Comparison of ENCODE assay signal across 13 mouse cellular contexts in genomic region chr1:185409831-185410230, GRCm38 (mm10). TPM values are rescaled to one million over a fixed set of nuclear protein-coding genes. Genes with fewer than 3 reads are reported as not detected.
DNase-seq lines count a peak whose midpoint lies in the region; ATAC-seq and TF ChIP-seq lines count a peak whose summit lies in the region.
"Had no signal": no experiment of that assay in that cellular context is flagged by ENCODE, and none has a peak within 500 bp of the region (broad histone marks: within the 10 kb centered on the region; RNA-seq: fewer than 3 reads in every experiment).

No protein-coding gene starts in this region.

- no peaks in the 10 kb centered on the region for H3K4me1 ChIP-seq in heart, postnatal 0 days (ENCODE audit: control insufficient read depth, insufficient read depth)
- no peaks in the 10 kb centered on the region for H3K4me1 ChIP-seq in midbrain, postnatal 0 days (ENCODE audit: insufficient read depth, low read length)
- H3K4me1 ChIP-seq in midbrain, embryonic 10.5 days = no peaks in the 10 kb centered on the region
- H3K4me1 ChIP-seq in embryonic facial prominence, embryonic 14.5 days (ENCODE audit: control insufficient read depth, insufficient read depth, low read length) = no peaks in the 10 kb centered on the region
- H3K4me1 ChIP-seq: heart, embryonic 10.5 days; neural tube, embryonic 12.5 days had no signal

- ATAC-seq in heart, postnatal 0 days (ENCODE audit: insufficient read depth, low read depth) = no peak
- no peak for ATAC-seq in midbrain, postnatal 0 days (ENCODE audit: low FRiP score)
- no peak for ATAC-seq in embryonic facial prominence, embryonic 14.5 days (ENCODE audit: low read depth)

- H3K27me3 ChIP-seq in heart, postnatal 0 days (ENCODE audit: control insufficient read depth, insufficient read depth, low read length) = no peaks in the 10 kb centered on the region
- H3K27me3 ChIP-seq in midbrain, postnatal 0 days (ENCODE audit: insufficient read depth, low read length) = no peaks in the 10 kb centered on the region
- no peaks in the 10 kb centered on the region for H3K27me3 ChIP-seq in midbrain, embryonic 10.5 days (ENCODE audit: low read depth, poor library complexity, severe bottlenecking)
- H3K27me3 ChIP-seq in embryonic facial prominence, embryonic 14.5 days (replicated peaks; ENCODE audit: control insufficient read depth, insufficient read depth, low read length) = no peaks in the 10 kb centered on the region
- H3K27me3 ChIP-seq: neural tube, embryonic 12.5 days had no signal

- no peak for DNase-seq in heart, postnatal 0 days (ENCODE audit: low spot score)
- DNase-seq in heart, postnatal 14 days = no peak
- peak; percentile 29 for DNase-seq in midbrain, postnatal 0 days (ENCODE audit: low spot score)
- no peak for DNase-seq in midbrain, embryonic 10.5 days (ENCODE audit: low spot score)
- DNase-seq in embryonic facial prominence, embryonic 14.5 days (ENCODE audit: low spot score) = peak; percentile 13
- no peak for DNase-seq in frontal cortex, postnatal 10 days (ENCODE audit: low spot score in 2 of 2)
- DNase-seq in right cerebral cortex, adult 18-20 months = no peak
- DNase-seq in adrenal gland, postnatal 36 days = no peak
- DNase-seq: kidney, adult 9 months; lung, postnatal 36 days; thymus, postnatal 36 days had no signal

- no peak for TF ChIP-seq EP300 in heart, postnatal 0 days (IDR thresholded peaks at IDR 0.05; ENCODE audit: low read depth)

- H3K36me3 ChIP-seq in heart, postnatal 0 days (replicated peaks; ENCODE audit: control insufficient read depth, insufficient read depth, low read length) = peaks cover 80% of the 10 kb centered on the region
- H3K36me3 ChIP-seq in midbrain, postnatal 0 days (ENCODE audit: insufficient read depth, low read length) = peaks cover 55% of the 10 kb centered on the region
- peaks cover 100% of the 10 kb centered on the region for H3K36me3 ChIP-seq in midbrain, embryonic 10.5 days
- peaks cover 86% of the 10 kb centered on the region for H3K36me3 ChIP-seq in embryonic facial prominence, embryonic 14.5 days (ENCODE audit: control insufficient read depth, insufficient read depth, low read length)

- H3K4me3 ChIP-seq in heart, postnatal 0 days (ENCODE audit: low read depth, low read length) = no peak overlapping the region
- no peak overlapping the region for H3K4me3 ChIP-seq in midbrain, postnatal 0 days (ENCODE audit: low read depth, low read length)
- H3K4me3 ChIP-seq in midbrain, embryonic 10.5 days = no peak overlapping the region
- no peak overlapping the region for H3K4me3 ChIP-seq in embryonic facial prominence, embryonic 14.5 days (ENCODE audit: low read depth, low read length)
- H3K4me3 ChIP-seq: heart, embryonic 10.5 days; neural tube, embryonic 12.5 days had no signal

- peak; percentile 25; the same call in 1 of the 2 replicates for TF ChIP-seq CTCF in heart, postnatal 0 days (IDR thresholded peaks at IDR 0.05; ENCODE audit: low read depth)
- peak; percentile 67 for TF ChIP-seq CTCF in midbrain, postnatal 0 days (IDR thresholded peaks at IDR 0.05)

- no peak overlapping the region for H3K4me2 ChIP-seq in heart, postnatal 0 days (ENCODE audit: low read depth, low read length)
- H3K4me2 ChIP-seq in midbrain, postnatal 0 days (ENCODE audit: low read depth, low read length, poor library complexity, severe bottlenecking) = no peak overlapping the region
- H3K4me2 ChIP-seq in embryonic facial prominence, embryonic 14.5 days (ENCODE audit: low read depth, low read length) = no peak overlapping the region
- H3K4me2 ChIP-seq: neural tube, embryonic 12.5 days had no signal

- 72% methylated on average over 3 of the region's 3 CpGs for WGBS in heart, postnatal 0 days
- WGBS in midbrain, postnatal 0 days = 77% methylated on average over 3 of the region's 3 CpGs
- WGBS in midbrain, embryonic 10.5 days = 80% methylated on average over 3 of the region's 3 CpGs
- WGBS in embryonic facial prominence, embryonic 14.5 days = 69% methylated on average over 3 of the region's 3 CpGs

- no peaks in the 10 kb centered on the region for H3K9me3 ChIP-seq in heart, postnatal 0 days (replicated peaks; ENCODE audit: control insufficient read depth, low read length)
- H3K9me3 ChIP-seq in midbrain, postnatal 0 days (ENCODE audit: low read length) = no peaks in the 10 kb centered on the region
- no peaks in the 10 kb centered on the region for H3K9me3 ChIP-seq in midbrain, embryonic 10.5 days (replicated peaks)
- no peaks in the 10 kb centered on the region for H3K9me3 ChIP-seq in embryonic facial prominence, embryonic 14.5 days (ENCODE audit: control insufficient read depth, low read length)
- H3K9me3 ChIP-seq: heart, embryonic 10.5 days; neural tube, embryonic 12.5 days had no signal

- no peak overlapping the region for H3K9ac ChIP-seq in heart, postnatal 0 days (replicated peaks; ENCODE audit: low read depth, low read length)
- H3K9ac ChIP-seq in midbrain, postnatal 0 days (replicated peaks; ENCODE audit: low read length, poor library complexity, severe bottlenecking) = no peak overlapping the region
- H3K9ac ChIP-seq in embryonic facial prominence, embryonic 14.5 days (ENCODE audit: low read depth, low read length) = no peak overlapping the region
- H3K9ac ChIP-seq: neural tube, embryonic 12.5 days had no signal

- intact Hi-C loops in heart, postnatal 14 days (cut with DNase I) = no loop called here

- no peak overlapping the region for H3K27ac ChIP-seq in heart, postnatal 0 days (ENCODE audit: low read depth)
- no peak overlapping the region for H3K27ac ChIP-seq in midbrain, postnatal 0 days (ENCODE audit: low read depth, low read length)
- no peak overlapping the region for H3K27ac ChIP-seq in midbrain, embryonic 10.5 days (replicated peaks)
- no peak overlapping the region for H3K27ac ChIP-seq in embryonic facial prominence, embryonic 14.5 days (replicated peaks; ENCODE audit: low read depth, low read length)
- H3K27ac ChIP-seq: heart, embryonic 10.5 days; neural tube, embryonic 12.5 days had no signal

RNA-seq across cellular contexts. Expression of gene Slc30a10, which starts 44.8 kb away (rescaled TPM):
- not detected in 2 replicates for total RNA-seq in heart, postnatal 0 days (2014; rRNA removed; ENCODE audit: low replicate concordance)
- 0.01 TPM in 1 of 2 replicates, not detected in the other for polyA plus RNA-seq in heart, postnatal 0 days (2015; fragmentation: Nextera tagmentation; extraction: Ambion mirVana)
- total RNA-seq in heart, postnatal 14 days (2021) = not detected
- 19.1 and 21.9 TPM in 2 replicates for total RNA-seq in midbrain, postnatal 0 days (2014; rRNA removed)
- polyA plus RNA-seq in midbrain, postnatal 0 days (2015; fragmentation: Nextera tagmentation; extraction: Ambion mirVana) = 6.6 and 6.8 TPM in 2 replicates
- polyA plus RNA-seq in midbrain, embryonic 10.5 days (2016; fragmentation: Nextera tagmentation; extraction: Ambion mirVana) = 1.3 and 1.4 TPM in 2 replicates
- 0.40 and 0.50 TPM in 2 replicates for polyA plus RNA-seq in embryonic facial prominence, embryonic 14.5 days (2014; fragmentation: Nextera tagmentation; extraction: Ambion mirVana)
- total RNA-seq in adrenal gland, postnatal 36 days (2021) = under 1 TPM in 1 of 2 experiments, not detected in 1; 0.03 TPM

RNA-seq across cellular contexts. Expression of gene Eprs, which starts 47.0 kb away (rescaled TPM):
- total RNA-seq in heart, postnatal 0 days (2014; rRNA removed; ENCODE audit: low replicate concordance) = 39.8 and 45.6 TPM in 2 replicates
- polyA plus RNA-seq in heart, postnatal 0 days (2015; fragmentation: Nextera tagmentation; extraction: Ambion mirVana) = 73.0 and 75.8 TPM in 2 replicates
- 10 to 100 TPM; 67.6 to 69.2 TPM for total RNA-seq in heart, postnatal 14 days (2021)
- total RNA-seq in midbrain, postnatal 0 days (2014; rRNA removed) = 71.7 and 94.7 TPM in 2 replicates
- polyA plus RNA-seq in midbrain, postnatal 0 days (2015; fragmentation: Nextera tagmentation; extraction: Ambion mirVana) = 109 and 119 TPM in 2 replicates
- 152 and 157 TPM in 2 replicates for polyA plus RNA-seq in midbrain, embryonic 10.5 days (2016; fragmentation: Nextera tagmentation; extraction: Ambion mirVana)
- 146 and 166 TPM in 2 replicates for polyA plus RNA-seq in embryonic facial prominence, embryonic 14.5 days (2014; fragmentation: Nextera tagmentation; extraction: Ambion mirVana)
- total RNA-seq in adrenal gland, postnatal 36 days (2021) = 100 to 1,000 TPM; 158 to 341 TPM

Comparison
In these comparisons a context has a peak if more than half of its experiments do, and no peak if none do; other contexts are left out.
1. DNase-seq: peak in midbrain, postnatal 0 days (single experiment) and embryonic facial prominence, embryonic 14.5 days (single experiment); none in heart, postnatal 0 days (single experiment), heart, postnatal 14 days (0 of 2), midbrain, embryonic 10.5 days (single experiment), frontal cortex, postnatal 10 days (0 of 2), right cerebral cortex, adult 18-20 months (single experiment) and adrenal gland, postnatal 36 days (0 of 2).
2. RNA of gene Slc30a10, which starts 44.8 kb away (total RNA-seq): 19.1 to 21.9 TPM in midbrain, postnatal 0 days; 0.03 TPM in adrenal gland, postnatal 36 days, not detected in heart, postnatal 14 days and not detected in heart, postnatal 0 days; every median in the first group is over 10 times any median in the second.